Mouse (Mus musculus) T-helper 17 cell (primary cell): ENCODE data around the gene Cdk13.

Source experiments
- in situ Hi-C, 2 experiments: fragments of 300-600 bp; cut with MboI, MseI; formaldehyde crosslinking; loops; 1 replicate in 1 of 2; 2 replicates in 1 of 2; pipeline ENCODE4 v1.15.1; 2025; ENCODE audit warnings: high pct_unique_total_duplicates in 2 of 2

Cdk13 gene

DNA sequence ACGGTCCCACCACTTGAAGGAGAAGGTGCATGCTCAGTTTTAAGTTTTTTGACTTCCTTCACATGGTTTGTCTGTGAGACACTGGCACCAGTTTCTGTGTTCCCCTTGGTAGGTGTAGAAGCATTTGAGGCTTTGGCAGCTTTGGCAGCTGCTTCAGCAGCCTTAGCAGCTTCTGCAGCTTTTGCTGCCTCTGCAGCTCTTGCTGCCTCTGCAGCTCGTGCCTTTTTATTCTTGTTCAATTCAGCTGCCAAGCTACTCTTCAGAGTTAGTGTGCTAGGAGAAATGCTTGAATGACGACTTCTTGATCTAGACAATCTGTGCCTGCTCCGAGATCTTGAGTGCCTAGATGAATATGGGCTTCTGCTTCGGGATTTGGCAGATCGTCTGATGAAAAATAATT lies 32.3 kb downstream of the Cdk13 start:
- in situ Hi-C loops: no loop called here

- in situ Hi-C loops: no loop called here
Measured at GRCm38 (mm10) chr13:17762405-17762804, 42.5 kb downstream of the Cdk13 start.

GRCm38 (mm10) chr13:17754997-17755396 lies 49.9 kb downstream of the Cdk13 start:
- in situ Hi-C loops: loop anchor here in 1 of 2 experiments (5.0 kb wide), 1 partner anchor 42 kb away; no protein-coding TSS in a partner anchor

GRCm38 (mm10) chr13:17728798-17729197 lies 76.1 kb downstream of the Cdk13 start:
- in situ Hi-C loops: no loop called here

GRCm38 (mm10) chr13:17727922-17728321 lies 77.0 kb downstream of the Cdk13 start:
- in situ Hi-C loops: no loop called here

DNA sequence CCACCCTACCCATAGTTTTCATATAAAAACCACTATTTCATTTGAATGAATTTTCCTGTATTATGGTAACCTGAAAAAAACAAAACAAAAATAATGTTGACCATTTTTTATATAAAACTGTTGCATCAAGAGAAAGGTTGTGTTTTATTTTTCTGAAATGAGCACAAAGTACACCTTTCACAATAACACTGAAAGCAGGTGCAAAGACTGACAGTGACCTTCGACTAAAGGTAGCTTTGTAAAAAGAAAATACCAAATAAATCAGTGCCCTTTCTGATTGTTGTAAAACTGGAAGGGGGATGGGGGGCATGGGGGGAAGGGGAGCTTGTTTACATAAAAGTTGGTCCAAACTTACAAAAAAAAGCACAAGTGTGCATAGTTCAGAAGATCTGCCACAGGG lies 87.5 kb downstream of the Cdk13 start:
- in situ Hi-C loops: no loop called here

DNA sequence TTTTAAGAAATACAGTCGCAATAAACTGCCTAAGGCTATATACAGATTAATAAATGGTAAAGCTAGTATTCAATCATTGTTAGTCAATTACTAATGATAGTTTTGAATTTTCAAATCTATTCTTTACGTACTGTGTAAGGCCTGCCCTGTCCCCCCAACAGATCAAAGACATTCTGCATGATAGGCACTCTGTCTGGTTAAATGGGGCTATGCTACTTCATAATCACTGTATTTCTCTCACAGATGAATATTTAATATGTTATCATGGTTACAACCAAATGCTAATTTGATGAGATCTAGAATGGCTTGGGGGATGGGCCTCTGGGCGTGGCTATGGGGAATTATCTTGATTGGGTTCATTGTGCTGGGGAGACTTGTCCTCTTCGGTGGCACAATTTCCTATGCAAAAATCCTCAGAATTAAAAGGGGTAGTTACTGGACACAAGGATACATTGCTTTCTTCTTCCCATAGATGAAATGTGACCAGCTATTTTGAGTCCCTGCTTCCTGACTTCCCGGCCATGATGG lies 96.0 kb downstream of the Cdk13 start:
- in situ Hi-C loops: loop anchor here in 1 of 2 experiments (10.0 kb wide), 1 partner anchor 76 kb away; no protein-coding TSS in a partner anchor

DNA sequence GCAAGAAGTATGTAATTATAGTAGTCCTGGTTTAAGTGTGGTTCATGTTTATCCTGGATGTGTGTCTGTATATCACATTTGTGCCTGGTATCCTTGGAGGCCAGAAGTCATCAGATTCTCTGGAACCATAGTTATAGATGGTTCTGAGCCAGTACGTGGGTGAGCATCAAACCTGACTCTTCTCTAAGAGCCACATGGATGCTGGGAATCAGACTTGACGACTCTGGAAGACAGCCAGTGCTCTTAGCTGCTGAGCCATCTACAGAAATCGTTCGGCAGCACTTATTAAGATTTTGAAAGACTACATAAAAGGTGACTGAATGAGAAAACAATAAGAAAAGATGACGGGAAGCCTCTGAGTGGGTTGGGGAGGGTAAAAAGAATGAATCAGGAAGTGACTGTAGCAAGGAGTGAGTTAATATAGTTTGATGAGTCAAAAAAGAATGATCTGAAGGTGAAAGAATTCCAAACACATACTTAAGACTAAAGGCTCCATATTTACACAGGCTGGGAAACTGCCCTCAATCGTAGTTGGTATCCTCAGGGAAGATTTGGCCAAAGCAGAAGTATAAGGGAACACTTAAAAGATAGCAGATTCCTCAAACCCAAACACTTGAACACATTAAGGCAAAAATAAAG lies 99.6 kb downstream of the Cdk13 start:
- in situ Hi-C loops: loop anchor here in 1 of 2 experiments (10.0 kb wide), 1 partner anchor 79 kb away; no protein-coding TSS in a partner anchor

DNA sequence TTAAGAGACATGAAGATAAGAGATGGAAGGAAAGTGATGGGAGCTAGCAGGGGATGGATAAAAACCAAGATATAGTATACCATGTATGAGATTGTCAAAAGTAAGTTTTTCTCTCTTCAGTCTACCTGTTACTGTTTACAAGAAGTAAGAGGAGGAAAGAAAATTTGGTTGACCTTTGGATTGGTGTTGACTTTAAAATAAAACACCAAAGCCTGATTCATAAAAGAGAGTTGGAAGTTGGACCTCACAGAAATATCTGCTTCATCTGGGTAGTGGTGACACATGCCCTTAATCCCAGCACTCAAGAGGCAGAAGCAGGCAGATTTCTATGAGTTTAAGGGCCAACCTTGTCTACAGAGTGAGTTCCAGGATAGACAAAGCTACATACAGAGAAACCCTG lies 102.6 kb downstream of the Cdk13 start:
- in situ Hi-C loops: loop anchor here in 1 of 2 experiments (10.0 kb wide), 1 partner anchor 82 kb away; no protein-coding TSS in a partner anchor

- in situ Hi-C loops: loop anchor here in 1 of 2 experiments (10.0 kb wide), 1 partner anchor 83 kb away; no protein-coding TSS in a partner anchor
Measured at GRCm38 (mm10) chr13:17701322-17701721, 103.6 kb downstream of the Cdk13 start.

DNA sequence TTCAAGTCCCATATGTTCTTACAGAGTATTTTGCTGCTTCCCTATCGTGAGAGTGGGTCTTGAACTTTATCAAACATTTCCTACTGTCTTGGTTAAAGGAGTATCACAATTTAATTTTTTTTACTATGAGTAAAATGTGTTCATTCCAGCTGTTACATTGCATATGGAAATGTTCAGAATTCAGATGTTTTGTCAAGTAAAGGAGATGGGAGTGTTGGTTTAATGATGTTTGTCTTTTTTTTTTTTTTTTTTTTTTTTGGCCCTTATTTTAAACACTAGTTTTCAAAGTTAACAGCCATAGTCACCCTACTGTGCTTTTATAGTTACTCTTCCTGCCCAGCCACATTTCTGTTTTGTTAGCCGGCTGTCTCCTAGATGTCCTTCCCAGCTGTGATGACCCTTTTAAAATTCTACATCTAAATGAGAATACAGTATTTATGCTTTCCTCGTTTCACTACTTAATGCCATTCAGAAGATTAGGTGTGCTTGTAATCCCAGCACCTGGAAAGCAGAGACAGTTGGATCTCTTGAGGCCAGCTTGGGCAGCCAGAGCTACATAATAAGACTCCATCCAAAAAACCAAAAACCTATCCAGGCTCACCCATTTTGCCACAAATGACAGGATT lies 104.7 kb downstream of the Cdk13 start:
- in situ Hi-C loops: loop anchor here in 1 of 2 experiments (10.0 kb wide), 1 partner anchor 85 kb away; no protein-coding TSS in a partner anchor

GRCm38 (mm10) chr13:17695898-17696580 lies 108.9 kb downstream of the Cdk13 start:
- in situ Hi-C loops: loop anchor here in 1 of 2 experiments (25.0 kb wide), 1 partner anchor 1209 kb away; no protein-coding TSS in a partner anchor

DNA sequence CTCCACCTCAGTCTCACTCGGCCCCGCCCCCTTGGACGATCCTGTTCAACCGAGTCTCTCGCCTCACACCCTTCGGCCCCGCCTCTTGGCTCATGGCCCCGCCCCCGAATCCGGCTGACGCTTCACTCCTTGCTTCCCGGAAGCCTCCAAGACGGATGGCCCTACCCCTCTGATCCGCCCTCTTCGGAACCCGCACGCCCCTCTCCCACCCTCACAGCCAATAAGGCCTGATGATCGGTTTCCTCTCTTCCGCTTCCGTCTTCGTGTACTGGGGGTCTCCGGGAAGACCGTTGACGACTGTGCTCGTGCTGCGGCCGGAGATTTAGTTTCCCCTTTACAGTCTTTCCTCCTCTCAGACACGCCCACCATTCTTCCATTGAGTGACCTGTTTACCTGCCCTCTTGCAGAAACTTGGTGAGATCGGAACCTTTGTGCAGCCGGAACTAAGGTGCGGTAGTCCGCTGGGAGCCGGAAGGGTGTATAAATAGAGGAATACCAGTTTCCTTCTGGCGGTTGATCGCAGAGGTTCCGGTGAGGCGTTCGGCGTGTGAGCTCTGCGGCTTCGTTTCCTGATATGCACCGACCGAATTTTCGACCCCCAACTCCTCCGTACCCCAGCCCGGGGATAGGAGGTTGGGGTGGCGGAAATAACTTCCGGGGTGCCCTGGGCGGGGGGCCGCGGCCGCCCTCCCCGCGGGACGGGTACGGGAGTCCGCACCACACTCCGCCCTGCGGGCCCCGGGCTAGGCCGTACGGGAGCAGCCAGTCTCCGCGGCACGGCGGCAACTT lies 109.8 kb downstream of the Cdk13 start, which contains the start of the genes Mplkip and Sugct:
Gene Mplkip (plus strand): TSS at position 282 of the 789 bp plus-strand sequence.
Gene Sugct (minus strand): TSS at position 643 of the 789 bp plus-strand sequence.
- in situ Hi-C loops: loop anchor here in 1 of 2 experiments (25.0 kb wide), 1 partner anchor 1208 kb away; no protein-coding TSS in a partner anchor

DNA sequence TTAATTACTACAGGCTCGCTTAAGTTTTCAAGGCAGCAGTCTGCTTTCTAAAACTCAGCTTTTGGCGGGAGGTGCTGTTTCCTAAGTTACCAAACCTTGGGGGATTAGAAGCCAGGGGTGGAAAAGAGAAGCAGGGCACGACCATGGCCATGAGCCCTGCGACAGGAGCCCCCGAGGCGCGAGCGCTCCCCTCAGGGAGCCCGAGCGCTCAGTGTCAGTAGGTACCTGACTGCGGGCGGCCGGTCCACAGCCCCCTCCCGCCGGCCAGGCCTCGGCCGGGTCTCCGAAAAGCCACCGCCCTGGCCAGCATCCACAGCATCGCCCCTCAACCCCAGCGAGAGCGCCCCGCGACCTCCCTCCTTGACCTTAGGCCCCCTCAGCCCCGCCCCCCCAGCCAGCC lies 110.5 kb downstream of the Cdk13 start:
- in situ Hi-C loops: loop anchor here in 1 of 2 experiments (25.0 kb wide), 1 partner anchor 1207 kb away; no protein-coding TSS in a partner anchor

DNA sequence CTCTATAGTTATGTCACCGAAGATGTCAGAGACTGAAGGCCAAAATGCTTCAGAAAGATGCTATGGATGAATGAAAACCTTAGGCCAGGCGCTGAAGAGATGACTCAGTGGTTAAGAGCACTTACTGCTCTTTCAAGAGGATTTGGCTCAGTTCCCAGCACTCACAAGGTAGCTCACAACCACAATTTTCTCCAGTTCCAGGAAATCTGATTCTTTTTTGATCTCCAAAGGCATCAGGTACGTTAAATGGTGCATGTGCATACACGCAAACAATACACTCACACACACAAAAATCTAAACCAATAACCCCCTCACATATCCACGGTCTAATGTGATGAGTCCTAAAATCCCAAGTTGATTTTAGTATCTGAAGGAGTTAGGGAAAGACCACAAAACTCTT lies 111.1 kb downstream of the Cdk13 start:
- in situ Hi-C loops: loop anchor here in 1 of 2 experiments (25.0 kb wide), 1 partner anchor 1207 kb away; no protein-coding TSS in a partner anchor

DNA sequence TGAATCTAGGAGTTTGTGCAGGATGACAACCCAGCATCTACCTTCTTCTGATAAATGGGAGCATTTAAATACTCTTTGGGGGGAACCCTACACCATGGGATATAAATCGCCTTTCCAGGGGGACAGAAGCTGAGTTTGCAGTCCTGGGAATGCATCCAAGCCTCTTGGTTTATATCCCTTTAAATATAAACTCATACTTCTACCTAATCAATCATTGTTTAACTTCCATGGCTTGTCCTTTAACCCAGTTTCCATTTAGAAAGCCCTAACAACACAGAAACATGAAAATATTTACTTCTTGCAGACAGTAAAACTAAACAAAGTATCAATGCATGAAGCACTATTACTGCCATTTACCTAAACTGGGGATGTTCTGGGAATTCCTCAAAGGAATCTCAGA lies 113.5 kb downstream of the Cdk13 start:
- in situ Hi-C loops: loop anchor here in 1 of 2 experiments (25.0 kb wide), 1 partner anchor 1204 kb away; no protein-coding TSS in a partner anchor

GRCm38 (mm10) chr13:17690686-17691085 lies 114.2 kb downstream of the Cdk13 start:
- in situ Hi-C loops: loop anchor here in 1 of 2 experiments (25.0 kb wide), 1 partner anchor 1203 kb away; no protein-coding TSS in a partner anchor

- in situ Hi-C loops: loop anchor here in 1 of 2 experiments (25.0 kb wide), 1 partner anchor 1202 kb away; no protein-coding TSS in a partner anchor
Measured at GRCm38 (mm10) chr13:17689461-17689860, 115.4 kb downstream of the Cdk13 start.

DNA sequence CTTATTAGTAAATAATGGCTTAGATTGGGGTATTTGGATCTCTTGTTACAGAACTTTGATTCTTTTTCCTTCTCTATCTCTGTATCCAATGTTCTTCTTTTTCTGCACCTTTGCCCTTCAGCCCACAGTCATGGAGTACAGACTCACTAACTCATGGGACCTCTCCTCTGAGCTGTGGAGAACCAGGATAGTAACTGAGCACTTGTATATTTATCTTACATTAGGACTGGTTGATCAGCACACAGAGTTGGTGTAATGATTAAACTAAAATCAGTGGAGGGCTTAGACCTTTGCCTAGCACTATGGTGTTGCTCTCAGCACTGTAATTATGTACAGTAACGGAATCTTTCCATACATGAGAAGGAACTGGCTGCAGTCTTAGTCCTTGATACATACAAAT lies 133.8 kb downstream of the Cdk13 start:
- in situ Hi-C loops: no loop called here

GRCm38 (mm10) chr13:17667380-17667779 lies 137.5 kb downstream of the Cdk13 start:
- in situ Hi-C loops: no loop called here
